Mouse (Mus musculus) megakaryocyte, embryonic 14.5 days (primary cell): Measurements from ENCODE around the gene Glt8d2. TPM values are rescaled to one million over a fixed set of nuclear protein-coding genes. Genes with fewer than 3 reads are reported as not detected.

Experiments used
- H3K27me3 ChIP-seq: replicated peaks from 2 replicates; pipeline ENCODE3; 2012; ENCODE audit warnings: inconsistent platforms
- H3K36me3 ChIP-seq: replicated peaks from 2 replicates; pipeline ENCODE3; 2012; ENCODE audit warnings: low read length, inconsistent platforms, mixed read lengths
- H3K4me1 ChIP-seq: 2 replicates; pipeline ENCODE4 v1.6.1; 2012; ENCODE audit warnings: inconsistent platforms
- H3K4me3 ChIP-seq: replicated peaks from 2 replicates; pipeline ENCODE3; 2012; ENCODE audit warnings: moderate library complexity, mild to moderate bottlenecking, inconsistent platforms
- H3K9me3 ChIP-seq: 2 replicates; pipeline ENCODE4 v1.6.1; 2012; ENCODE audit warnings: inconsistent platforms
- FLI1 ChIP-seq: IDR thresholded peaks from 2 replicates; pipeline ENCODE4 v1.6.1; 2012; ENCODE audit warnings: low read length, inconsistent platforms, mixed read lengths
- GATA1 ChIP-seq: IDR thresholded peaks from 3 replicates; pipeline ENCODE4 v1.6.1; 2012; ENCODE audit warnings: mixed read lengths, low read length, inconsistent platforms, borderline replicate concordance
- polyA plus RNA-seq: library from polyadenylated mRNA; stranded (reverse); fragments of >175 nt; gene quantifications from 2 replicates; pipeline ENCODE4 v1.2.3, GENCODE M21; 2012; ENCODE audit warnings: low replicate concordance; ENCODE audit not compliant: insufficient read depth

Glt8d2 gene
- not detected in 2 replicates for polyA plus RNA-seq

DNA sequence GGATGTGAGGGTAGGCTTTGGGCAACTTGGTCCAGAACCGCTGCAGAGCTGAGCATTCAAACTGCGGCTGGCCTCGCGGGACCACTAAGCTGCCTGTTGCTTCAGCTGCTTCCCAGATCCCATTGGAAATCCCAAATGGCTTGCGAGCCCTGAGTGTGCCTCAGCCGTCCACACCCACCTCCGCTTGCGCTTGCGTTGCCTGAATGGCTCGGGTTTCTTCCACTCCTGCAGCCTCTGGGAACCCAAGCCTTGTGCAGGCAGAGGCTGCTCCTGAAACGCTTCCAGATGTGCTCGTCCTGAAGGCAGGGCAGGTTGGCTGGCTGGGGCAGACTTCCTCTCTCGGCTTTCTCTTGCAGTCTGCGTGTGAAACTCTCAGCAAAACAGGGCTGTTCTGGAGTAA, at the start of gene Glt8d2:
Gene Glt8d2, minus strand, starts transcription at position 157 of the 400 bp plus-strand sequence.
- Histone ChIP-seq H3K27me3 (peaks cover 7% of the 10 kb centered on the region), H3K4me1 (peaks cover 80% of the 10 kb centered on the region), H3K36me3 (peaks cover 4% of the 10 kb centered on the region), H3K4me3 (peak within 1 kb of the TSS; percentile 72), H3K9me3 (peaks cover 7% of the 10 kb centered on the region)
- TF ChIP-seq GATA1 (no peak), FLI1 (no peak)

DNA sequence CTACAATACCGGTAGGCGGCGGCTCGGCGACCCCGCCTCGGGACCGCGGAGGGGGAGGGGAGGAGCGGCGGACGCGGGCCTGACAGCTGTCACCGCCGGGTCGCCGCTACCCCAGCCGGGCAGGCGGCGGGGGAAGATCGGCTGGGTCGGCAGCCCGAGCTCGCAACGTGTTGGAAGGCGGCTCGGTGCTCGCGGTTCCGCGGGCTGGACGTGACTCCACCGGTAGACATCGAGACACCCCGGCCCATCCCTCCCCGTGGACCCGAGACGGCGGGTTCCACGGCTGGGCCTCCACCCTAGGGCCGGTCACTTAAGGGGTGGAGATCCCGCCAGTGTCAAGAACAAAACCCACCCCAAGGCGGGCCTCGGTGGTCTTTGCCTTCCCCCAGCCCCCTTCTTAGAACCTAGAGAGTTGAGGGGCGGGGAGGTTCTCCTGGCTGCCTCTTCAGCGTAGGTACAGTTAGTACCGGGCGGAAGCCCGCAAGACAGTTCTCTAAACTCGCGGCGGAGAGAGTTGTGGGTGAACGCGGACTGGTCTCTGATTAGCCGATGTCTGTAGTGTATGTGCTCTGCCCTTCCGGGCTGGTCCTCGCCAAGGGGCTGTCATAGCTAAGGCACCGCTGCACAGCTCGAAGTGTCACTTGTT, 9.0 kb upstream of the Glt8d2 start:
- no peaks in the 10 kb centered on the region for H3K27me3 ChIP-seq
- H3K9me3 ChIP-seq = no peaks in the 10 kb centered on the region
- H3K36me3 ChIP-seq = peaks cover 36% of the 10 kb centered on the region
- H3K4me3 ChIP-seq = peak overlapping the region; percentile 98
- H3K4me1 ChIP-seq = peaks cover 65% of the 10 kb centered on the region
- TF ChIP-seq FLI1 (no peak), GATA1 (no peak)

DNA sequence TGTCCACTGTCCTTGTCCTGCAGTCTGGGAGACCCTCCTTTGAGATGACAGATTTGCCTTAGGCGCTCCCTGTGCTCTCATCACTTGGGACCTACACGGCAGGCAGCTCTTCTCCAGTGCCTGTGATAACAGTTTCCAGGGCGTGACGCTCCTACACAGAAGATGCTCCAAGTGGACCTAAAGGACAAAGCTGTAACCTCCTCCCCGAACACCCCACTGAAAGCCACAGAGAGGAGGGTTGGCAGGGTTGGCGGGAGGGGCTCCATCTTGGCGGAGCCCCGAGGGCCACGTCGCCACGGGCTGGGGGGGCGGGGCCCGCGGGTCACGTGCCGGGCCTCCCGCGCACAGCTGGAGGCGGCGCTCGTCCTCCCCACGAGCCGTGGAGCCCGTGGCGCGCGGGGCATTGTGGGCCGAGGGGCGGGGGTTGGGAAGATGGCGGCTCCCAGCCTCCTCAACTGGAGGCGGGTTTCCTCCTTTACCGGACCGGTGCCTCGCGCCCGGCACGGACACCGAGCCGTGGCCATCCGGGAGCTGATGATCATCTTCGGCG, 8.3 kb upstream of the Glt8d2 start:
- H3K27me3 ChIP-seq = no peaks in the 10 kb centered on the region
- peaks cover 71% of the 10 kb centered on the region for H3K4me1 ChIP-seq
- H3K4me3 ChIP-seq = peak overlapping the region; percentile 98
- TF ChIP-seq FLI1 (no peak), GATA1 (no peak)
- peaks cover 30% of the 10 kb centered on the region for H3K36me3 ChIP-seq
- no peaks in the 10 kb centered on the region for H3K9me3 ChIP-seq

DNA sequence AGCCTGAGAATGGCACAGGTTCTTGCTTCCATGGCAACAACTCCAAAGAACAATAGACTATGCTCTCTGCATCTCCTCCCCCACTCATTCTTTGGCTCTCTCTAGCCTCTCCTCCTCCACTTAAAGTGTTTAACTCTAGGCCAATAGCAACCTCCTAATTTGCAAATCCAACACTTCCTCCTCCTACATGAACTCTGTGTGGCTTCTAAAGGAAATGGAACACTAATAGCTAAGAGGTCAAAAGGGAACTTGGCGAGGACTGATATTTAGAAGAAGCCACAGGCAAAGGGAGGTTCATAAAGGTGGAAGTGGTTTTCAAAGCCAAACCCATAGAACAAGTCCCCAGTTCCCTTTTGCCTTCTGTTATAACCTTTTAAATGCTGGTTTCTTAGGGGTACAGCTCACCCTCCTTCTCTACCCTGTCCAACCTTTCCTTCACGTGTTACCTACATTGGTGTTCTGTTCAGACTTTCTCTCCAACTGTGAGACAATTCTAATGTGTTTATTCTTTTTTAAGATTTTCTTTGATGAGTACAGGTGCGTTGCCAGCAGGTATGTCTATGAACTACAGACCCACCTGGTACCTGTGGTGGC, 7.0 kb upstream of the Glt8d2 start:
- TF ChIP-seq FLI1 = no peak
- no peak for TF ChIP-seq GATA1
- peaks cover 21% of the 10 kb centered on the region for H3K36me3 ChIP-seq
- no peaks in the 10 kb centered on the region for H3K9me3 ChIP-seq
- H3K4me1 ChIP-seq = peaks cover 72% of the 10 kb centered on the region
- H3K27me3 ChIP-seq = no peaks in the 10 kb centered on the region
- peak overlapping the region; percentile 79 for H3K4me3 ChIP-seq

DNA sequence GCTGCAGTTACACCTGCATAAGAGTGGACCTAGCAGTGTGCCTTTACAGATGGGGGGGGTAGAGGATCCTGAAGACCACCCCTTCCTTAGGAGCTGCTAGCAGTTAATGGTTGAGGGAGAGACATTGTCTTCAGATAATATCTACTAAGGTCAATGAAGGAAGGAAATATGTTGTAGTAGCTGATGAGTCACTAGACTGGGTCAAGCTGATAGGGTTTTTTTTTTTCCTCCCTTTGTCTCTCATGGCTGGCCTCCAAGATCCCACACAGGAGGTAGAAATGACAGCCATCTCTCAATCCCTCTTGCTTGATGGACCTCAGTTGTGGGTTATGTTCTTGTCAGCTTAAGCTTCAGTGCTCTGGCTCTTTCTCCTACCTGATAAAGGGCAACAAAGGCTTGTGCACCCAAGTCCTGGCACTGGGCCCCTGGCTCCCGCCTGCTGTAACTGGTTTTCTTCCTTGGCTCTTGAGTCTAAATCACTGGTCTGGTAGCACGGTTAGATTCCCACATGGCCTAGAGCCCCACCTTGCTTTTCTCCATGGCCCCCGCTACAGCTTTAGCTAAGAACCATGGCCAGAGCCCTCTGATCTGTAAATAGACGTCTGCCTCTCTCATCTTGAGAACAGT, 6.1 kb upstream of the Glt8d2 start:
- Histone ChIP-seq H3K4me1 (peaks cover 73% of the 10 kb centered on the region), H3K27me3 (peaks cover under 1% of the 10 kb centered on the region), H3K9me3 (no peaks in the 10 kb centered on the region), H3K4me3 (peak overlapping the region; percentile 78), H3K36me3 (peaks cover 12% of the 10 kb centered on the region)
- TF ChIP-seq GATA1 = no peak
- no peak for TF ChIP-seq FLI1

DNA sequence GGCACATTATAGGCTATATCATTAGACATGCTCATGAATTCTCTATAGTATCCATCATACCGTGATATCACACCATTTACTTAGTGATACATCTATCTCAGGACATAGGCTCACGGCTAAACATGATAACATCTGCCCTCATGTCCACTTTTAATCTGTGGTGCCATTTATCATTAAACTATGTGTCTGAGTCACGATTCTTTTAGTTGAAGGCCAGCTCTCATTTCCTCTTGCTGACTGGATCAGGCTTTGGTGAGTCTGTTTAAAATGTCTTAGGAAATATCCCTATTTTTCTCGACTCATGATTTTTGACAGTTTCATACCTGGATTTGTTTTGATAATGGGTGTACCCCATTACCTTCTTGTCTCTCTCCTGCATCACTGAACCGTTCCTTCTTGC, 5.5 kb upstream of the Glt8d2 start, which contains the start of gene Hcfc2:
Gene Hcfc2, plus strand, starts transcription at position 205 of the 400 bp plus-strand sequence.
- Histone ChIP-seq H3K4me3 (peak within 1 kb of the TSS; percentile 78), H3K9me3 (no peaks in the 10 kb centered on the region), H3K4me1 (peaks cover 74% of the 10 kb centered on the region), H3K27me3 (peaks cover 3% of the 10 kb centered on the region), H3K36me3 (peaks cover 6% of the 10 kb centered on the region)
- TF ChIP-seq GATA1 (no peak), FLI1 (no peak)

DNA sequence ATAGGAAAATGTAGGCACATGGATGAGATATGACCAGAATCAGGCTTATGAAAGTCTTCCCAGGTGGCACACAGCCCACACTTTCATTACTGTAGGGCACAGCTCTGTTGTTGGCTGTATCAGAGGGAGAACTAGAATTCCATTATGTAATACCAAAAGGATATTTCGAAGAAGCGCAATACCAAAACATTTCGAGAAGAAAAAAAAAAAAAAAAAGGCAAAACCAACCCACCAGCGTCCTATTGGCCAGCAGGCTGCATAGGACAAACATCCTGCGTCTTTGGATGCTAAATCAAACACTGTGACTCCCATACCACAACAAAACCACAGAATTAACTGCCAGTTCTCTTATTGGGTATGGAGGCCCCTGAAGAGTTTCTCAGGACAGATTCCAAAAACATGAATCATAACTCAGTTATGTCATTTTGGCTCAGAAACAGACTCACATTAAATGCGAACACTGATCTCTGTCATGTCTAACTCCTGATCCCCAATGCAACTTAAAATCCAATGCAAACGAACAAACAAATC, 704 bp downstream of the Glt8d2 start:
- peaks cover 7% of the 10 kb centered on the region for H3K27me3 ChIP-seq
- no peak overlapping the region for H3K4me3 ChIP-seq
- peaks cover 9% of the 10 kb centered on the region for H3K36me3 ChIP-seq
- no peak for TF ChIP-seq FLI1
- TF ChIP-seq GATA1 = no peak
- H3K4me1 ChIP-seq = peaks cover 75% of the 10 kb centered on the region
- H3K9me3 ChIP-seq = peaks cover 15% of the 10 kb centered on the region

DNA sequence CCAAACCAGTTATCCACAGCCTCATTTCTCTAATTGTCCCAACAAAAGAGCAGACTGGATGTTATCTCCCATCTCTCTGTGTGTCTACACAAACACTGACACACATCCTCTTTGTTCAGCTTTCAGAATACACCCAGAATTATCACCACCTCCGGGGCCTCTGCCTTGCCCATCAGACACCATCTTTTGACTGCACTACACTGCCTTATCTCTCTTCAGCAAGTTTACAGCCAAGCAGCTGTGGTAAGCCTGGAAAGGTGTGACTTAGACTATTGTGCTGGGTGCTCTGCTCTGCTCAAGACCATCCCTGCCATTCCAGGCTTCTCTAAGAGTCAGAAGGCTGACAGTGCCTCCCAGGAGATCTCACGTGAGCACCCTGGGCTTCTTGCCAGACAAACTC, 5.0 kb downstream of the Glt8d2 start:
- Histone ChIP-seq H3K27me3 (peaks cover 2% of the 10 kb centered on the region), H3K4me3 (peak overlapping the region; percentile 56), H3K9me3 (peaks cover 25% of the 10 kb centered on the region), H3K36me3 (peaks cover 12% of the 10 kb centered on the region), H3K4me1 (peaks cover 48% of the 10 kb centered on the region)
- TF ChIP-seq FLI1 = no peak

DNA sequence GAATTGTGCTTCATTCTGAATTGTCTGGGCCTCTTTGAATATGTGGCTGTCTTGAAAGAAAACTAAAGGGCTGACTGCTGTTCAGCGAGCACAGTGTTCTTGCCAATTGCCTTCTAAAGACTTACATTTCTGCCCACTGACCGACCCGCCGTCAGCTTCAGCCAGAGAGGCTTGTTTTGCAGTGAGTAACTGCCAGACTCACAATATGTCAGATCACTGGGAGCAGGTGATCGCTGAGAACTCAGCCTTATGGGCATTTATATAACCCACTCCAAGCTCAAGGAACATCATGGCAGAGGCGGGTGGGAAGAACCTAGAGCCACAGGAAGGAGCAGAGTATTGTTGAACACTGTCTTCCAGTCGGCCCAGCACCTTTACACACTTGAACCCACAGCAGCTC, 8.8 kb downstream of the Glt8d2 start:
- Histone ChIP-seq H3K4me3 (no peak overlapping the region), H3K36me3 (peaks cover 12% of the 10 kb centered on the region), H3K4me1 (peaks cover 19% of the 10 kb centered on the region), H3K9me3 (peaks cover 25% of the 10 kb centered on the region), H3K27me3 (peaks cover 4% of the 10 kb centered on the region)
- TF ChIP-seq FLI1 (no peak), GATA1 (no peak)

DNA sequence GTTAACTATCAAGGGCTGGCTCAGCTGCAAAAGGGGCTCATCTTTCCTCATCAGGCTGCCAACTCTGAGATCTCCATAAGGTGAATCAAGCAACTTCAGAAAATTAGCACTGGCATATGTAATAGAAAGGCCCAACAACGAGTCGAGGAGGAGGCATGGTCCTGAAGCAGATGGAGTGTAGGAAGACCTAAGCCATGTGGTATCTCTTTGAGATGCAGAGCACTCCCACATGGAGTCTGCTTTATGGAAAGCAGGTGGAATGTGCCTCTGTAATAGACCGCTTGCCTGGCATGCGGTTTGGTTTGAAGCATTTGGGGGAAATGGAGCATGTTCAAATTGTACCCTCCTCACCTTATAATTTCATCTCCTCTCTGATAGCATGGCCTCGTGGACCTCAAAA, 9.7 kb downstream of the Glt8d2 start:
- peaks cover 4% of the 10 kb centered on the region for H3K27me3 ChIP-seq
- TF ChIP-seq GATA1 (no peak), FLI1 (no peak)
- peaks cover 10% of the 10 kb centered on the region for H3K36me3 ChIP-seq
- peaks cover 11% of the 10 kb centered on the region for H3K4me1 ChIP-seq
- H3K4me3 ChIP-seq = no peak overlapping the region
- peaks cover 20% of the 10 kb centered on the region for H3K9me3 ChIP-seq
